8 mouse cellular contexts compared by ENCODE assay signal in genomic region chr12:73020941-73021340, GRCm38 (mm10). TPM values are rescaled to one million over a fixed set of nuclear protein-coding genes. Genes with fewer than 3 reads are reported as not detected.
DNase-seq lines count a peak whose midpoint lies in the region; ATAC-seq and TF ChIP-seq lines count a peak whose summit lies in the region.

No protein-coding gene starts in this region.

- no peaks in the 10 kb centered on the region for H3K79me2 ChIP-seq in CH12.LX (replicated peaks; ENCODE audit: control insufficient read depth, extremely low read depth, insufficient read depth, poor library complexity, severe bottlenecking)

- no peak overlapping the region for H3K4me2 ChIP-seq in hindbrain, embryonic 14.5 days (replicated peaks)
- no peak overlapping the region for H3K4me2 ChIP-seq in hindbrain, embryonic 12.5 days (replicated peaks)
- no peak overlapping the region for H3K4me2 ChIP-seq in CH12.LX (ENCODE audit: insufficient read depth, low read depth, poor library complexity, severe bottlenecking)

- TF ChIP-seq RAD21 in CH12.LX (IDR thresholded peaks at IDR 0.05; ENCODE audit: low read depth, low read length): peak; percentile 96

- in situ Hi-C loops in CH12.LX (cut with MboI; ENCODE audit: low pct_ligation_motif_present, low pct_unique_long_range_greater_than_20kb, low sequenced_read_pairs): loop anchor here (10.0 kb wide), 1 partner anchor 434 kb away; no protein-coding TSS in a partner anchor

- no peak overlapping the region for H3K9ac ChIP-seq in hindbrain, embryonic 14.5 days
- no peak overlapping the region for H3K9ac ChIP-seq in hindbrain, embryonic 12.5 days
- H3K9ac ChIP-seq in CH12.LX (ENCODE audit: insufficient read depth, low read depth): no peak overlapping the region; the same call in 1 of the 2 replicates

- TF ChIP-seq POLR2A in CH12.LX (IDR thresholded peaks at IDR 0.05; ENCODE audit: low read depth, low read length): no peak
- no peak for TF ChIP-seq POLR2A in lung, adult 2 months (IDR thresholded peaks at IDR 0.05; ENCODE audit: borderline replicate concordance, extremely low read depth, low read depth, low read length)

- H3K27me3 ChIP-seq in hindbrain, embryonic 14.5 days (ENCODE audit: control insufficient read depth, insufficient read depth, low read length): no peaks in the 10 kb centered on the region
- no peaks in the 10 kb centered on the region; the same call in 1 of the 2 replicates for H3K27me3 ChIP-seq in hindbrain, embryonic 12.5 days
- H3K27me3 ChIP-seq in CH12.LX (replicated peaks): no peaks in the 10 kb centered on the region

- H3K36me3 ChIP-seq in hindbrain, embryonic 14.5 days (replicated peaks; ENCODE audit: control insufficient read depth, insufficient read depth): no peaks in the 10 kb centered on the region
- no peaks in the 10 kb centered on the region for H3K36me3 ChIP-seq in hindbrain, embryonic 12.5 days
- no peaks in the 10 kb centered on the region for H3K36me3 ChIP-seq in CH12.LX (replicated peaks in 1 of 2; ENCODE audit: control insufficient read depth in 1 of 2, insufficient read depth in 1 of 2, low read length in 1 of 2)

- DNase-seq in hindbrain, embryonic 14.5 days (ENCODE audit: low spot score): peak; percentile 83
- peak; percentile 79 for DNase-seq in CH12.LX (ENCODE audit: extremely low read depth)
- peak; percentile 46 for DNase-seq in c-Kit-positive CD71-positive TER-119-negative erythroid progenitor cells, embryonic 14.5 days (ENCODE audit: low read depth)
- peak; percentile 80 for DNase-seq in kidney, postnatal 14 days
- peak; percentile 64 for DNase-seq in lung, adult 2 months
- DNase-seq in spleen, postnatal 4 days (ENCODE audit: low spot score in 2 of 2): peak; percentile 25 to 71

- H3K27ac ChIP-seq in hindbrain, embryonic 14.5 days: no peak overlapping the region
- H3K27ac ChIP-seq in hindbrain, embryonic 12.5 days: no peak overlapping the region
- no peak overlapping the region for H3K27ac ChIP-seq in CH12.LX (ENCODE audit: insufficient read depth, low read depth)

- dilution Hi-C loops in CH12.LX (cut with MboI; ENCODE audit: extremely low pct_ligation_motif_present, extremely low pct_unique_long_range_greater_than_20kb, low sequenced_read_pairs): no loop called here

- no peaks in the 10 kb centered on the region for H3K9me3 ChIP-seq in hindbrain, embryonic 14.5 days (ENCODE audit: control insufficient read depth, low read length)
- no peaks in the 10 kb centered on the region for H3K9me3 ChIP-seq in hindbrain, embryonic 12.5 days (replicated peaks)
- peaks cover 2% of the 10 kb centered on the region for H3K9me3 ChIP-seq in CH12.LX (replicated peaks; ENCODE audit: low read length)

- H3K4me3 ChIP-seq in hindbrain, embryonic 14.5 days (replicated peaks; ENCODE audit: low read length): no peak overlapping the region
- no peak overlapping the region for H3K4me3 ChIP-seq in hindbrain, embryonic 12.5 days
- H3K4me3 ChIP-seq in CH12.LX (replicated peaks in 1 of 3; ENCODE audit: low read depth in 2 of 3, low read length in 2 of 3, poor library complexity in 1 of 3): no peak overlapping the region
- H3K4me3 ChIP-seq in lung, adult 2 months (replicated peaks; ENCODE audit: extremely low read depth, low read depth, low read length): no peak overlapping the region

- no peaks in the 10 kb centered on the region for H3K4me1 ChIP-seq in hindbrain, embryonic 14.5 days (replicated peaks; ENCODE audit: control insufficient read depth, insufficient read depth, low read length)
- H3K4me1 ChIP-seq in hindbrain, embryonic 12.5 days: no peaks in the 10 kb centered on the region
- H3K4me1 ChIP-seq in CH12.LX (ENCODE audit: control insufficient read depth in 1 of 2, insufficient read depth in 2 of 2): peaks cover 10 to 46% of the 10 kb centered on the region in 2 experiments
- no peaks in the 10 kb centered on the region for H3K4me1 ChIP-seq in lung, adult 2 months (ENCODE audit: control insufficient read depth, insufficient read depth, low read length)

- TF ChIP-seq EP300 in CH12.LX (IDR thresholded peaks at IDR 0.05; ENCODE audit: low read length): no peak

- WGBS in hindbrain, embryonic 14.5 days: 11% methylated on average over 4 of the region's 4 CpGs
- WGBS in hindbrain, embryonic 12.5 days: 8% methylated on average over 4 of the region's 4 CpGs
- 4% methylated on average over 4 of the region's 4 CpGs for WGBS in lung, adult 2 months

- peak; percentile 38 to 88; a peak in 3 of 4 replicates for TF ChIP-seq CTCF in CH12.LX (conservative IDR thresholded peaks at IDR 0.05 in 1 of 2, IDR thresholded peaks at IDR 0.05 in 1 of 2; ENCODE audit: low read depth in 2 of 2, low read length in 2 of 2)
- TF ChIP-seq CTCF in lung, adult 2 months (IDR thresholded peaks at IDR 0.05; ENCODE audit: insufficient read depth, low read length): peak; percentile 10; the same call in 1 of the 2 replicates

- no peak for ATAC-seq in hindbrain, embryonic 14.5 days (ENCODE audit: low FRiP score)
- no peak for ATAC-seq in hindbrain, embryonic 12.5 days (ENCODE audit: low FRiP score)
- peak; percentile 62; the same call in 1 of the 2 replicates for ATAC-seq in frontal cortex, adult (ENCODE audit: low TSS enrichment)

TF ChIP-seq in CH12.LX, 34 proteins besides CTCF, POLR2A, EP300 and RAD21:
- TF ChIP-seq JUN (IDR thresholded peaks at IDR 0.05; ENCODE audit: insufficient read depth, low read depth, low read length): no peak
- TF ChIP-seq MEF2A (IDR thresholded peaks at IDR 0.05; ENCODE audit: borderline replicate concordance, low read depth, low read length): no peak
- no peak for TF ChIP-seq MAX (IDR thresholded peaks at IDR 0.05; ENCODE audit: low read length)
- peak; percentile 68 for TF ChIP-seq ZC3H11A (IDR thresholded peaks at IDR 0.05; ENCODE audit: low read depth, low read length)
- peak; percentile 56 for TF ChIP-seq IRF4 (IDR thresholded peaks at IDR 0.05; ENCODE audit: low read depth, low read length)
- TF ChIP-seq SIN3A (IDR thresholded peaks at IDR 0.05; ENCODE audit: low read length): no peak
- peak; percentile 92 for TF ChIP-seq SMC3 (IDR thresholded peaks at IDR 0.05; ENCODE audit: low read depth, low read length)
- TF ChIP-seq MAFK (IDR thresholded peaks at IDR 0.05; ENCODE audit: insufficient replicate concordance, low read length): 0 out of 2 replicates have a peak, but pooled peaks have one; percentile 11
- TF ChIP-seq POLR2AphosphoS2 (IDR thresholded peaks at IDR 0.05; ENCODE audit: low read depth, low read length): no peak

RNA-seq across cellular contexts. Expression of gene Six1, which starts 32.7 kb away (rescaled TPM):
- 0.43 and 0.53 TPM in 2 replicates for polyA plus RNA-seq in hindbrain, embryonic 14.5 days (2014; fragmentation: Nextera tagmentation; extraction: Ambion mirVana)
- 36.0 and 36.9 TPM in 2 replicates for polyA plus RNA-seq in hindbrain, embryonic 12.5 days (2016; fragmentation: Nextera tagmentation; extraction: Ambion mirVana)
- 8.1 and 9.5 TPM in 2 replicates for total RNA-seq in CH12.LX (2012; rRNA removed)
- 7.6 and 7.9 TPM in 2 replicates for total RNA-seq in CH12.LX (2014; rRNA removed)
- polyA plus RNA-seq in CH12.LX (2012; ENCODE audit: insufficient read length, low read depth): 16.1 and 16.5 TPM in 2 replicates
- 3.0 and 3.6 TPM in 2 replicates for polyA plus RNA-seq in lung, adult 2 months (2012; rRNA removed)
